Mouse (Mus musculus) gastrocnemius, postnatal 10 days (tissue): ENCODE results near the gene Map4k3. TPM values are rescaled to one million over a fixed set of nuclear protein-coding genes. Genes with fewer than 3 reads are reported as not detected.

ENCODE experiments used
- DNase-seq: peaks from one replicate; pipeline ENCODE4 v3.0.0; 2021; ENCODE audit warnings: mixed read lengths
- total RNA-seq, 2 experiments: library from RNA; stranded (reverse); gene quantifications; 2 replicates each; pipeline ENCODE4 v1.2.3; 2021

Gene Map4k3
- total RNA-seq, 2 experiments from 2014 or later = 21.8 to 28.5 TPM

GRCm38 (mm10) chr17:80729825-80730224 lies 1.5 kb upstream of the Map4k3 start:
- no peak for DNase-seq

GRCm38 (mm10) chr17:80729080-80729749 lies 930 bp upstream of the Map4k3 start:
- DNase-seq = no peak

- peak; percentile 61 for DNase-seq
These were observed 839 bp downstream of the Map4k3 start for GRCm38 (mm10) chr17:80727341-80727951.

- DNase-seq = peak; percentile 55
These were observed 1.5 kb downstream of the Map4k3 start for GRCm38 (mm10) chr17:80726821-80727220.

- DNase-seq = no peak
These were observed 5.2 kb downstream of the Map4k3 start for GRCm38 (mm10) chr17:80723092-80723491.

GRCm38 (mm10) chr17:80721670-80722069 lies 6.6 kb downstream of the Map4k3 start:
- DNase-seq = no peak

GRCm38 (mm10) chr17:80719309-80719708 lies 9.0 kb downstream of the Map4k3 start:
- no peak for DNase-seq

GRCm38 (mm10) chr17:80718243-80718642 lies 10.0 kb downstream of the Map4k3 start:
- no peak for DNase-seq

GRCm38 (mm10) chr17:80713588-80713987 lies 14.7 kb downstream of the Map4k3 start:
- DNase-seq = no peak

GRCm38 (mm10) chr17:80709921-80710838 lies 18.1 kb downstream of the Map4k3 start:
- peak; percentile 49 for DNase-seq

GRCm38 (mm10) chr17:80708803-80709202 lies 19.5 kb downstream of the Map4k3 start:
- DNase-seq = no peak

- no peak for DNase-seq
These were observed 21.1 kb downstream of the Map4k3 start for GRCm38 (mm10) chr17:80707176-80707575.

GRCm38 (mm10) chr17:80706608-80707007 lies 21.7 kb downstream of the Map4k3 start:
- no peak for DNase-seq

- DNase-seq = no peak
These were observed 26.6 kb downstream of the Map4k3 start for GRCm38 (mm10) chr17:80701687-80702086.

- no peak for DNase-seq
These were observed 29.4 kb downstream of the Map4k3 start for GRCm38 (mm10) chr17:80698930-80699329.

- DNase-seq = no peak
These were observed 29.9 kb downstream of the Map4k3 start for GRCm38 (mm10) chr17:80698191-80698901.

GRCm38 (mm10) chr17:80696956-80697355 lies 31.3 kb downstream of the Map4k3 start:
- no peak for DNase-seq

- no peak for DNase-seq
These were observed 32.1 kb downstream of the Map4k3 start for GRCm38 (mm10) chr17:80696210-80696609.

- DNase-seq = no peak
These were observed 34.6 kb downstream of the Map4k3 start for GRCm38 (mm10) chr17:80693707-80694106.

GRCm38 (mm10) chr17:80692183-80692582 lies 36.1 kb downstream of the Map4k3 start:
- no peak for DNase-seq

GRCm38 (mm10) chr17:80688701-80689100 lies 39.6 kb downstream of the Map4k3 start:
- DNase-seq = no peak

GRCm38 (mm10) chr17:80686066-80686465 lies 42.2 kb downstream of the Map4k3 start:
- DNase-seq = no peak
